Mouse (Mus musculus): ENCODE measurements around the gene Tbx1.

GRCm38 (mm10) chr16:18577071-18577470, 13.4 kb downstream of the Tbx1 start:
- TF ChIP-seq CHD2 (IDR thresholded peaks at IDR 0.05; ENCODE audit: low read depth, low read length) (no peak), ZC3H11A (IDR thresholded peaks at IDR 0.05; ENCODE audit: borderline replicate concordance, low read depth, low read length) (no peak), ZNF384 (IDR thresholded peaks at IDR 0.05; ENCODE audit: low read depth, low read length) (no peak), MAFK (IDR thresholded peaks at IDR 0.05; ENCODE audit: insufficient read depth, low read depth, low read length) (no peak), HCFC1 (IDR thresholded peaks at IDR 0.05; ENCODE audit: borderline replicate concordance, insufficient read depth, low read length) (no peak)
